Mouse (Mus musculus) CH12.LX (cell line): ENCODE measurements around the gene Adamtsl1. TPM values are rescaled to one million over a fixed set of nuclear protein-coding genes. Genes with fewer than 3 reads are reported as not detected.

Source experiments
- DNase-seq: peaks from one replicate; pipeline ENCODE4 v3.0.0-alpha.2; 2013; ENCODE audit errors: extremely low read depth
- H3K27ac ChIP-seq: 2 replicates; pipeline ENCODE4 v1.5.1; 2012; ENCODE audit warnings: low read depth, mild to moderate bottlenecking, control low read depth, moderate library complexity; ENCODE audit not compliant: insufficient read depth
- H3K27me3 ChIP-seq: replicated peaks from 2 replicates; pipeline ENCODE3; 2012; ENCODE audit warnings: inconsistent platforms
- H3K36me3 ChIP-seq, 2 experiments: replicated peaks in 1 of 2; 2 replicates each; pipeline versions ENCODE3 to v1.6.1; 2012; ENCODE audit warnings: inconsistent platforms in 1 of 2, low read length in 1 of 2, mild to moderate bottlenecking in 1 of 2, mixed read lengths in 1 of 2, moderate library complexity in 1 of 2; ENCODE audit not compliant: control insufficient read depth in 1 of 2, insufficient read depth in 1 of 2
- H3K4me1 ChIP-seq, 2 experiments: 2 replicates each; pipeline ENCODE4 v1.6.1; 2012; ENCODE audit warnings: inconsistent platforms in 1 of 2, moderate library complexity in 1 of 2; ENCODE audit not compliant: insufficient read depth in 2 of 2, control insufficient read depth in 1 of 2
- H3K4me2 ChIP-seq: 2 replicates; pipeline ENCODE4 v1.6.1; 2012; ENCODE audit warnings: low read depth, mild to moderate bottlenecking, control low read depth; ENCODE audit not compliant: poor library complexity, insufficient read depth, severe bottlenecking
- H3K4me3 ChIP-seq, 3 experiments: fragments of 150-350 bp in 1 of 3; sonication (generic) in 1 of 3; replicated peaks in 1 of 3; 2 replicates each; pipeline versions ENCODE3 to v1.5.1; 2011 to 2012; ENCODE audit warnings: low read depth in 2 of 3, low read length in 2 of 3, mild to moderate bottlenecking in 2 of 3, moderate library complexity in 2 of 3, control low read depth in 1 of 3, improper control_type of control experiment in 1 of 3, inconsistent platforms in 1 of 3, mixed read lengths in 1 of 3; ENCODE audit not compliant: poor library complexity in 1 of 3
- H3K79me2 ChIP-seq: replicated peaks from 2 replicates; pipeline ENCODE4 v1.6.1; 2012; ENCODE audit warnings: mild to moderate bottlenecking, moderate library complexity; ENCODE audit not compliant: control insufficient read depth, poor library complexity, insufficient read depth, severe bottlenecking; ENCODE audit errors: extremely low read depth
- H3K9ac ChIP-seq: 2 replicates; pipeline ENCODE4 v1.6.1; 2012; ENCODE audit warnings: low read depth, mild to moderate bottlenecking, control low read depth, moderate library complexity; ENCODE audit not compliant: insufficient read depth
- H3K9me3 ChIP-seq: replicated peaks from 2 replicates; pipeline ENCODE3; 2012; ENCODE audit warnings: low read length, inconsistent platforms, mixed read lengths
- CHD2 ChIP-seq: IDR thresholded peaks from 2 replicates; pipeline ENCODE4 v1.6.1; 2011; ENCODE audit warnings: low read length, improper control_type of control experiment
- CTCF ChIP-seq, 2 experiments: IDR thresholded peaks in 1 of 2; conservative IDR thresholded peaks in 1 of 2; 2 replicates each; pipeline ENCODE4 v1.5.1; 2011 to 2012; ENCODE audit warnings: low read depth in 2 of 2, low read length in 2 of 2, improper control_type of control experiment in 1 of 2, inconsistent platforms in 1 of 2, mild to moderate bottlenecking in 1 of 2, moderate library complexity in 1 of 2
- E2F4 ChIP-seq: IDR thresholded peaks from 2 replicates; pipeline ENCODE4 v1.6.1; 2011; ENCODE audit warnings: low read depth, low read length, improper control_type of control experiment; ENCODE audit not compliant: insufficient replicate concordance
- EP300 ChIP-seq: IDR thresholded peaks from 2 replicates; pipeline ENCODE4 v1.6.1; 2011; ENCODE audit warnings: low read length, improper control_type of control experiment
- ETS1 ChIP-seq: conservative IDR thresholded peaks from 2 replicates; pipeline ENCODE4 v1.6.1; 2012; ENCODE audit warnings: low read depth, mild to moderate bottlenecking, inconsistent platforms, low read length, improper control_type of control experiment, moderate library complexity
- GABPA ChIP-seq: IDR thresholded peaks from 2 replicates; pipeline ENCODE4 v1.6.1; 2012; ENCODE audit warnings: low read depth, low read length, improper control_type of control experiment, inconsistent platforms; ENCODE audit not compliant: insufficient replicate concordance
- HCFC1 ChIP-seq: IDR thresholded peaks from 2 replicates; pipeline ENCODE4 v1.6.1; 2012; ENCODE audit warnings: low read depth, mild to moderate bottlenecking, inconsistent platforms, low read length, improper control_type of control experiment
- JUND ChIP-seq: conservative IDR thresholded peaks from 2 replicates; pipeline ENCODE4 v1.6.1; 2011; ENCODE audit warnings: low read depth, low read length, improper control_type of control experiment
- NRF1 ChIP-seq: IDR thresholded peaks from 2 replicates; pipeline ENCODE4 v1.6.1; 2014; ENCODE audit warnings: low read depth, mild to moderate bottlenecking, inconsistent platforms, low read length, improper control_type of control experiment, moderate library complexity
- POLR2A ChIP-seq: IDR thresholded peaks from 2 replicates; pipeline ENCODE4 v1.6.1; 2011; ENCODE audit warnings: low read depth, mild to moderate bottlenecking, improper control_type of control experiment, low read length
- POLR2AphosphoS2 ChIP-seq: IDR thresholded peaks from 2 replicates; pipeline ENCODE4 v1.6.1; 2011; ENCODE audit warnings: low read depth, low read length, improper control_type of control experiment
- RCOR1 ChIP-seq: conservative IDR thresholded peaks from 2 replicates; pipeline ENCODE4 v1.6.1; 2012; ENCODE audit warnings: low read depth, mild to moderate bottlenecking, inconsistent platforms, low read length, improper control_type of control experiment
- SIN3A ChIP-seq: IDR thresholded peaks from 2 replicates; pipeline ENCODE4 v1.6.1; 2012; ENCODE audit warnings: low read length, improper control_type of control experiment, inconsistent platforms
- SMC3 ChIP-seq: IDR thresholded peaks from 2 replicates; pipeline ENCODE4 v1.6.1; 2011; ENCODE audit warnings: low read depth, low read length, improper control_type of control experiment
- TBP ChIP-seq: conservative IDR thresholded peaks from 2 replicates; pipeline ENCODE4 v1.6.1; 2011; ENCODE audit warnings: low read depth, low read length, improper control_type of control experiment
- UBTF ChIP-seq: IDR thresholded peaks from 2 replicates; pipeline ENCODE4 v1.6.1; 2012; ENCODE audit warnings: low read depth, mild to moderate bottlenecking, inconsistent platforms, low read length, improper control_type of control experiment, moderate library complexity
- USF1 ChIP-seq: IDR thresholded peaks from 2 replicates; pipeline ENCODE4 v1.6.1; 2014; ENCODE audit warnings: low read depth, mild to moderate bottlenecking, inconsistent platforms, low read length, improper control_type of control experiment
- ZNF384 ChIP-seq: IDR thresholded peaks from 2 replicates; pipeline ENCODE4 v1.6.1; 2012; ENCODE audit warnings: low read depth, low read length, improper control_type of control experiment, inconsistent platforms
- dilution Hi-C: fragments of 300-500 bp; cut with MboI; formaldehyde crosslinking; loops from 2 replicates; pipeline ENCODE4 v1.14.3; 2020; ENCODE audit warnings: low sequenced_read_pairs; ENCODE audit not compliant: extremely low pct_unique_long_range_greater_than_20kb, extremely low pct_ligation_motif_present
- in situ Hi-C: fragments of 300-500 bp; cut with MboI; formaldehyde crosslinking; loops from 3 replicates; pipeline ENCODE4 v1.14.3; 2019; ENCODE audit warnings: low sequenced_read_pairs, low pct_ligation_motif_present, low pct_unique_long_range_greater_than_20kb, mixed read lengths
- polyA plus RNA-seq: library from polyadenylated mRNA; unstranded; fragments of >175 nt; gene quantifications from 2 replicates; pipeline ENCODE4 v1.2.1, GENCODE M21; 2012; ENCODE audit warnings: low read depth; ENCODE audit not compliant: insufficient read length
- total RNA-seq, 2 experiments: library from RNA; depleted of rRNA; stranded (reverse); fragments of 300-350 nt in 1 of 2; fragments of >200 nt in 1 of 2; gene quantifications; 2 replicates each; pipeline ENCODE4 v1.2.3; 2012 to 2014

Adamtsl1 gene
- total and polyA plus RNA-seq, 3 experiments = not detected

- Histone ChIP-seq H3K4me2 (no peak overlapping the region), H3K27ac (no peak overlapping the region), H3K79me2 (no peaks in the 10 kb centered on the region), H3K9me3 (no peaks in the 10 kb centered on the region), H3K4me3 (no peak overlapping the region), H3K9ac (no peak overlapping the region), H3K36me3 (no peaks in the 10 kb centered on the region), H3K4me1 (no peaks in the 10 kb centered on the region), H3K27me3 (no peaks in the 10 kb centered on the region)
- TF ChIP-seq UBTF = no peak
- no peak for TF ChIP-seq POLR2AphosphoS2
- TF ChIP-seq SIN3A = no peak
- no peak for TF ChIP-seq NRF1
- no peak for TF ChIP-seq HCFC1
- TF ChIP-seq SMC3 = no peak
- TF ChIP-seq CTCF (conservative IDR thresholded peaks at IDR 0.05 in 1 of 2, IDR thresholded peaks at IDR 0.05 in 1 of 2; ENCODE audit: low read depth in 2 of 2, low read length in 2 of 2) = no peak
- no peak for TF ChIP-seq RCOR1
- no peak for TF ChIP-seq CHD2
- TF ChIP-seq USF1 = no peak
- TF ChIP-seq ZNF384 = no peak
- no peak for TF ChIP-seq E2F4
- dilution Hi-C loops = no loop called here
- in situ Hi-C loops = no loop called here
- DNase-seq = no peak
Observed at GRCm38 (mm10) chr4:86314442-86314841, 800.5 kb downstream of the Adamtsl1 start.

DNA sequence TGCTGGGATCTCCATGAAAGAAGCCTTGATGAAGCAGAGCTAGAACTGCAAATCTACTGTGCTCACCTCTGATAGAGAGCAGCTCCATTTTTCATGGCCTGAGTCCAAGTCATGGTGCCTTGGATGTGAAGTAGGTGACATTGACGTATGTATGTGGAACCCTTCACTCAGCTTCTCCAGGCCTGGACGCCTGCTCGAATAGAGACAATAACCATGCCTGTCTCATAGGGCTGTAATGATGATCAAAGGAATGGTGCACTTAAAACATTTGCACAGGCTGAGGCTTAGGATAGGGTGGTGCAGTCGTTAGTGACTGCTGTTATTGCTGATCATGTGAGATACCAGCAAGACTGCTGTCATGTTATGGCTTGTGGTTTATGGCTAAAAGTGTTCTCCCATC, 801.1 kb downstream of the Adamtsl1 start:
- TF ChIP-seq JUND (no peak), EP300 (no peak), ETS1 (no peak), GABPA (no peak), POLR2A (no peak), TBP (no peak)
- no peaks in the 10 kb centered on the region for H3K79me2 ChIP-seq

More for the DNA sequence above, 801.1 kb downstream of the Adamtsl1 start:
- H3K36me3 ChIP-seq = no peaks in the 10 kb centered on the region
- dilution Hi-C loops = no loop called here
- no peaks in the 10 kb centered on the region for H3K4me1 ChIP-seq
- H3K4me3 ChIP-seq = no peak overlapping the region
- H3K27me3 ChIP-seq = no peaks in the 10 kb centered on the region
- in situ Hi-C loops = no loop called here
- H3K4me2 ChIP-seq = no peak overlapping the region
- H3K9ac ChIP-seq = no peak overlapping the region
- H3K9me3 ChIP-seq = no peaks in the 10 kb centered on the region
- no peak overlapping the region for H3K27ac ChIP-seq
- DNase-seq = no peak
